Mouse (Mus musculus): ENCODE measurements at regions not wholly inside any gene's neighbourhood (a gene's known extent, or its start where the extent isn't known, plus 50 kb on each side); places are given as distances from the start of the nearest gene placed in this dataset.
"Not testable (repeated sequence)": the region's sequence is repeated elsewhere in the genome, so short reads cannot be mapped to it uniquely, and the experiment has no call there.

DNA sequence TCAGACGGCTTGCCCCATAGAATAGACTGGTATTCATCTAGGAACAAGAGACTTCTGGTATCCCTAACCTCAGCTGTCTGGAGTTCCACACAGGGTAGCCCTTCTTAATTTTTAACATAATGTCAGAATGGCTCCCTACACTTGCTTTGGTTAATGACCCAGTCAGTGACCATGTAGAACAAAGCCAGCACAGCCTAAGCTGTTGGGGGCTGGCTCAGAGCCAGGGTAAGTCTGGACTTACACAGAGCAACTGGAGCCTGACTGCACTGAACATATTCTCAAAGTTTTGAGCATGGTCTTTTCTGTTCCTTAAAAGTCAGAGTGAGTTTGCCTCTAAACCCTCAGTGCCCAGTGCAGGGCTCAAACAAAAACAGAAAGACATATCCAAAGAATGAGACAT lies 123.4 kb downstream of the Gm6685 start:
- peak; percentile 72; the same call in 1 of the 2 replicates for ATAC-seq (ENCODE audit: low FRiP score, low TSS enrichment)
- H3K9ac ChIP-seq (ENCODE audit: low read depth, low read length), result no peak overlapping the region
- no peaks in the 10 kb centered on the region for H3K36me3 ChIP-seq (ENCODE audit: control insufficient read depth, insufficient read depth, low read length)
- H3K27me3 ChIP-seq (ENCODE audit: control insufficient read depth, insufficient read depth, low read length), result no peaks in the 10 kb centered on the region
- no peak overlapping the region for H3K27ac ChIP-seq (ENCODE audit: low read depth, low read length)
- H3K4me3 ChIP-seq (ENCODE audit: low read length), result no peak overlapping the region
- H3K4me2 ChIP-seq (replicated peaks; ENCODE audit: low read depth, low read length), result no peak overlapping the region
- 92% methylated on average over 1 of the region's 1 CpGs for WGBS
- no peaks in the 10 kb centered on the region for H3K4me1 ChIP-seq (ENCODE audit: control insufficient read depth, insufficient read depth, low read length)
- H3K9me3 ChIP-seq (ENCODE audit: control insufficient read depth, low read length), result no peaks in the 10 kb centered on the region

GRCm38 (mm10) chr11:28213606-28214005 lies 126.1 kb downstream of the Gm6685 start:
- no peak overlapping the region for H3K4me3 ChIP-seq (ENCODE audit: low read length)
- WGBS, result 97% methylated on average over 3 of the region's 3 CpGs
- H3K4me2 ChIP-seq (replicated peaks; ENCODE audit: low read depth, low read length), result no peak overlapping the region
- no peaks in the 10 kb centered on the region for H3K9me3 ChIP-seq (ENCODE audit: control insufficient read depth, low read length)
- no peaks in the 10 kb centered on the region for H3K36me3 ChIP-seq (ENCODE audit: control insufficient read depth, insufficient read depth, low read length)
- no peak overlapping the region for H3K27ac ChIP-seq (ENCODE audit: low read depth, low read length)
- no peak for ATAC-seq (ENCODE audit: low FRiP score, low TSS enrichment)
- H3K4me1 ChIP-seq (ENCODE audit: control insufficient read depth, insufficient read depth, low read length), result no peaks in the 10 kb centered on the region
- H3K9ac ChIP-seq (ENCODE audit: low read depth, low read length), result no peak overlapping the region
- H3K27me3 ChIP-seq (ENCODE audit: control insufficient read depth, insufficient read depth, low read length), result no peaks in the 10 kb centered on the region

GRCm38 (mm10) chr11:28202150-28202549 lies 137.5 kb downstream of the Gm6685 start:
- Histone ChIP-seq H3K4me3 (ENCODE audit: low read length) (no peak overlapping the region), H3K27me3 (ENCODE audit: control insufficient read depth, insufficient read depth, low read length) (no peaks in the 10 kb centered on the region), H3K36me3 (ENCODE audit: control insufficient read depth, insufficient read depth, low read length) (no peaks in the 10 kb centered on the region), H3K27ac (ENCODE audit: low read depth, low read length) (no peak overlapping the region), H3K4me1 (ENCODE audit: control insufficient read depth, insufficient read depth, low read length) (no peaks in the 10 kb centered on the region), H3K4me2 (replicated peaks; ENCODE audit: low read depth, low read length) (no peak overlapping the region), H3K9me3 (ENCODE audit: control insufficient read depth, low read length) (no peaks in the 10 kb centered on the region), H3K9ac (ENCODE audit: low read depth, low read length) (no peak overlapping the region)
- no peak for ATAC-seq (ENCODE audit: low FRiP score, low TSS enrichment)

DNA sequence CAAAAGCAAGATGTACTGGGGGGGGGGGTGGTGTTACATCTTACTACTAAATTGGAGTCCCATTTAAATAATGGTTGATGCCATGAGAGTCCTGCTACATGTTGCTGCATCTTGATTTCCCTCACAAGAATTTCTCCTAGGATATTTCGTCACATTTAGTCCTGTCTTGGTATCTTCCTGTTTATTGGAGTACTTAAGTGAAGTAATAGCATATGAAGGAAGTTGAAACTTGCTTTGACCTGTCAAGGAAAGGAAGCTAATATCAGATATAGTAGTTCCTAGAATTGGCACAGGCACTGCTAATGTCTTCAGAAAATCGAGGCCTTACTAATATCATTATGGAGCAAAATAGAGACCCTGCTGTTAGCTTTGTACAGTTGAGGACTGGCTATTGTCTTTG lies 151.5 kb downstream of the Gm6685 start:
- WGBS, result 80% methylated on average over 2 of the region's 2 CpGs
- Histone ChIP-seq H3K27ac (ENCODE audit: low read depth, low read length) (no peak overlapping the region), H3K4me3 (ENCODE audit: low read length) (no peak overlapping the region)

GRCm38 (mm10) chr11:28187441-28187840 lies 152.2 kb downstream of the Gm6685 start:
- H3K9me3 ChIP-seq (ENCODE audit: control insufficient read depth, low read length); H3K4me3 ChIP-seq (ENCODE audit: low read length); H3K27ac ChIP-seq (ENCODE audit: low read depth, low read length); H3K4me2 ChIP-seq (replicated peaks; ENCODE audit: low read depth, low read length); H3K4me1 ChIP-seq (ENCODE audit: control insufficient read depth, insufficient read depth, low read length); ATAC-seq (ENCODE audit: low FRiP score, low TSS enrichment); H3K36me3 ChIP-seq (ENCODE audit: control insufficient read depth, insufficient read depth, low read length); H3K9ac ChIP-seq (ENCODE audit: low read depth, low read length); H3K27me3 ChIP-seq (ENCODE audit: control insufficient read depth, insufficient read depth, low read length): not testable (repeated sequence)
- 91% methylated on average over 3 of the region's 3 CpGs for WGBS

More for the DNA sequence above, 151.5 kb downstream of the Gm6685 start:
- no peaks in the 10 kb centered on the region for H3K27me3 ChIP-seq (ENCODE audit: control insufficient read depth, insufficient read depth, low read length)
- H3K9me3 ChIP-seq (ENCODE audit: control insufficient read depth, low read length), result no peaks in the 10 kb centered on the region
- no peak for ATAC-seq (ENCODE audit: low FRiP score, low TSS enrichment)
- H3K9ac ChIP-seq (ENCODE audit: low read depth, low read length), result no peak overlapping the region
- H3K36me3 ChIP-seq (ENCODE audit: control insufficient read depth, insufficient read depth, low read length), result no peaks in the 10 kb centered on the region
- no peaks in the 10 kb centered on the region for H3K4me1 ChIP-seq (ENCODE audit: control insufficient read depth, insufficient read depth, low read length)
- H3K4me2 ChIP-seq (replicated peaks; ENCODE audit: low read depth, low read length), result no peak overlapping the region

GRCm38 (mm10) chr11:28171232-28171631 lies 168.4 kb downstream of the Gm6685 start:
- Histone ChIP-seq H3K4me1 (ENCODE audit: control insufficient read depth, insufficient read depth, low read length) (no peaks in the 10 kb centered on the region), H3K27me3 (ENCODE audit: control insufficient read depth, insufficient read depth, low read length) (no peaks in the 10 kb centered on the region), H3K9me3 (ENCODE audit: control insufficient read depth, low read length) (peaks cover 8% of the 10 kb centered on the region; the same call in 1 of the 2 replicates), H3K4me3 (ENCODE audit: low read length) (no peak overlapping the region), H3K4me2 (replicated peaks; ENCODE audit: low read depth, low read length) (no peak overlapping the region), H3K9ac (ENCODE audit: low read depth, low read length) (no peak overlapping the region), H3K36me3 (ENCODE audit: control insufficient read depth, insufficient read depth, low read length) (no peaks in the 10 kb centered on the region), H3K27ac (ENCODE audit: low read depth, low read length) (no peak overlapping the region)
- ATAC-seq (ENCODE audit: low FRiP score, low TSS enrichment), result no peak
- WGBS, result 59% methylated on average over 3 of the region's 3 CpGs

GRCm38 (mm10) chr11:28152456-28152855 lies 187.2 kb downstream of the Gm6685 start:
- ATAC-seq (ENCODE audit: low FRiP score, low TSS enrichment), result no peak
- H3K9ac ChIP-seq (ENCODE audit: low read depth, low read length), result no peak overlapping the region
- WGBS, result 80% methylated on average over 2 of the region's 2 CpGs

More at GRCm38 (mm10) chr11:28152456-28152855, 187.2 kb downstream of the Gm6685 start:
- Histone ChIP-seq H3K4me3 (ENCODE audit: low read length) (no peak overlapping the region), H3K27ac (ENCODE audit: low read depth, low read length) (no peak overlapping the region), H3K4me1 (ENCODE audit: control insufficient read depth, insufficient read depth, low read length) (no peaks in the 10 kb centered on the region), H3K27me3 (ENCODE audit: control insufficient read depth, insufficient read depth, low read length) (no peaks in the 10 kb centered on the region), H3K36me3 (ENCODE audit: control insufficient read depth, insufficient read depth, low read length) (no peaks in the 10 kb centered on the region), H3K9me3 (ENCODE audit: control insufficient read depth, low read length) (no peaks in the 10 kb centered on the region), H3K4me2 (replicated peaks; ENCODE audit: low read depth, low read length) (no peak overlapping the region)

Measured in kidney, embryonic 14.5 days (tissue).